Mouse (Mus musculus) thymus, adult 18-20 months (tissue): ENCODE results near the gene Mucl2.
"Not testable (repeated sequence)": the region's sequence is repeated elsewhere in the genome, so short reads cannot be mapped to it uniquely, and the experiment has no call there.

Source experiments
- DNase-seq, 2 experiments: peaks; one replicate each; pipeline ENCODE4 v3.0.0; 2022; ENCODE audit warnings: mixed read lengths in 2 of 2

Gene Mucl2

DNA sequence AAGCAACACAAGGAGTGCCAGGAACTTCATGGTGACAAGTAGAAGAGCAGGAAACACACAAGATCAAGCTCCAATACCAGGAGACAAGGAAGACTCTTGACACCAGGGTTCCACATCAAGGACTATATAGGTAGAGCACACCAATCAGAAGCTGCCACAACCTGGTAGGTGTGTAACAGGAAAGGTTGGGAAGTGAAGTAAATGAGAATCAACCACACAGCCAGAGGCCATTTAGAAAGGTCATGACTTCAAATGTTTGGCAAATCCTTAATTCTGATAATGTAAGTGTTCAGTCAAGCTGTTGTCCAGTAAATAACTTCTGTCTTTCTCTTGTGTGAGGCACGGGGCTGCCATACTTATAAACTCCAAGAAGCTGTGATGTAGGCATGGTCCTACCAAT lies at the start of gene Mucl2:
TSS of gene Mucl2 (minus strand) at position 101 of the 400 bp plus-strand sequence.
- no peak for DNase-seq

DNA sequence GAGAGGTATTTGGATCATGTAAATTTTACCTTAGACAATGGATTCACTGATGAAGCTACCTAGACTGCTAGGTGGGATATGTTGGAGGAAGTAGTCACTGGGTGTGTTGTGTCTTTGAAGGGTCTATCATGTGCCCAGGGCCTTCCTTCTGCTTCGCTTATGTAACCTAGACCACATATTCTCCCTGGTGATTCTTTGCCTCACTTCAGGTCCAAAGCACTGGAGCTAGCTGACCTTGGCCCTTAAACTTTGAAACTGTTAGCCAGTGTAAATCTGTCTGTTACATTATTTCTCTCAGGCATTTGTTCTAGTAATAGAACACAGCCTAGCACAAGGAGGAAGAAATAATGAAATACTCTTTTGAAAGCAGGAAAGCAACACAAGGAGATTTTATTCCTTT lies 13.9 kb upstream of the Mucl2 start:
- DNase-seq: not testable (repeated sequence)
